Mouse (Mus musculus) ES-Bruce4 (cell line): ENCODE results near the gene Omd. TPM values are rescaled to one million over a fixed set of nuclear protein-coding genes. Genes with fewer than 3 reads are reported as not detected.

Source experiments
- H3K27ac ChIP-seq: 2 replicates; pipeline ENCODE4 v1.5.1; 2012; ENCODE audit warnings: low read length, inconsistent platforms; ENCODE audit not compliant: insufficient read depth
- H3K27me3 ChIP-seq: 2 replicates; pipeline ENCODE4 v1.6.1; 2012; ENCODE audit warnings: mild to moderate bottlenecking, low read length, inconsistent platforms; ENCODE audit not compliant: control insufficient read depth, poor library complexity, insufficient read depth, severe bottlenecking
- H3K36me3 ChIP-seq: 2 replicates; pipeline ENCODE4 v1.6.1; 2012; ENCODE audit warnings: inconsistent platforms, mild to moderate bottlenecking, low read length, moderate library complexity; ENCODE audit not compliant: control insufficient read depth, poor library complexity, insufficient read depth, severe bottlenecking
- H3K4me1 ChIP-seq: one replicate; pipeline ENCODE4 v1.8.1; 2011; ENCODE audit warnings: low read length; ENCODE audit not compliant: control insufficient read depth, insufficient read depth
- H3K4me3 ChIP-seq: 2 replicates; pipeline ENCODE4 v1.5.1; 2011; ENCODE audit warnings: low read depth, mild to moderate bottlenecking, low read length
- H3K9ac ChIP-seq: 2 replicates; pipeline ENCODE4 v1.6.1; 2012; ENCODE audit warnings: low read depth, mild to moderate bottlenecking, inconsistent platforms; ENCODE audit not compliant: poor library complexity, severe bottlenecking
- H3K9me3 ChIP-seq: replicated peaks from 2 replicates; pipeline ENCODE4 v1.6.1; 2012; ENCODE audit warnings: mild to moderate bottlenecking, low read length, inconsistent platforms; ENCODE audit not compliant: control insufficient read depth, poor library complexity, insufficient read depth, severe bottlenecking
- CTCF ChIP-seq: IDR thresholded peaks from one replicate; pipeline ENCODE4 v1.8.1; 2011; ENCODE audit warnings: low read depth, low read length
- EP300 ChIP-seq: IDR thresholded peaks from 2 replicates; pipeline ENCODE4 v1.6.1; 2011; ENCODE audit warnings: low read depth, low read length; ENCODE audit not compliant: insufficient read depth
- POLR2A ChIP-seq: IDR thresholded peaks from one replicate; pipeline ENCODE4 v1.8.1; 2011; ENCODE audit warnings: low read length; ENCODE audit not compliant: insufficient read depth
- polyA plus RNA-seq: library from polyadenylated mRNA; stranded (reverse); fragments of >200 nt; gene quantifications from 2 replicates; pipeline ENCODE4 v1.2.4, GENCODE M21; 2011; ENCODE audit warnings: low read depth; ENCODE audit not compliant: missing spikeins, insufficient read depth, insufficient read length

The Omd gene
- polyA plus RNA-seq, 1 experiment = not detected

GRCm38 (mm10) chr13:49560886-49561285 is 21.4 kb upstream of the Omd start:
- H3K9ac ChIP-seq = no peak overlapping the region
- no peak for TF ChIP-seq CTCF
- TF ChIP-seq EP300 = no peak
- TF ChIP-seq POLR2A = no peak
- H3K27me3 ChIP-seq = no peaks in the 10 kb centered on the region
- no peak overlapping the region for H3K27ac ChIP-seq
- H3K36me3 ChIP-seq = no peaks in the 10 kb centered on the region
- no peaks in the 10 kb centered on the region for H3K4me1 ChIP-seq
- no peak overlapping the region for H3K4me3 ChIP-seq
- H3K9me3 ChIP-seq = no peaks in the 10 kb centered on the region

- no peak for TF ChIP-seq POLR2A
- TF ChIP-seq CTCF = no peak
- no peak for TF ChIP-seq EP300
- Histone ChIP-seq H3K27me3 (no peaks in the 10 kb centered on the region), H3K9ac (no peak overlapping the region), H3K36me3 (no peaks in the 10 kb centered on the region), H3K27ac (no peak overlapping the region), H3K9me3 (no peaks in the 10 kb centered on the region), H3K4me1 (no peaks in the 10 kb centered on the region), H3K4me3 (no peak overlapping the region)
Measured at GRCm38 (mm10) chr13:49564347-49564746, 17.9 kb upstream of the Omd start.

- no peak overlapping the region for H3K27ac ChIP-seq
- H3K4me3 ChIP-seq = no peak overlapping the region
- H3K4me1 ChIP-seq = no peaks in the 10 kb centered on the region
- no peak overlapping the region for H3K9ac ChIP-seq
- TF ChIP-seq CTCF = no peak
- no peak for TF ChIP-seq POLR2A
- no peak for TF ChIP-seq EP300
- H3K9me3 ChIP-seq = no peaks in the 10 kb centered on the region
- no peaks in the 10 kb centered on the region for H3K36me3 ChIP-seq
- H3K27me3 ChIP-seq = no peaks in the 10 kb centered on the region
Measured at GRCm38 (mm10) chr13:49570371-49570770, 11.9 kb upstream of the Omd start.

- H3K9me3 ChIP-seq = no peaks in the 10 kb centered on the region
- no peaks in the 10 kb centered on the region for H3K27me3 ChIP-seq
- no peak overlapping the region for H3K9ac ChIP-seq
- H3K36me3 ChIP-seq = no peaks in the 10 kb centered on the region
- no peaks in the 10 kb centered on the region for H3K4me1 ChIP-seq
- TF ChIP-seq EP300 = no peak
- TF ChIP-seq CTCF = no peak
- TF ChIP-seq POLR2A = no peak
- no peak overlapping the region for H3K27ac ChIP-seq
- no peak overlapping the region for H3K4me3 ChIP-seq
Measured at GRCm38 (mm10) chr13:49571418-49571817, 10.8 kb upstream of the Omd start.

DNA sequence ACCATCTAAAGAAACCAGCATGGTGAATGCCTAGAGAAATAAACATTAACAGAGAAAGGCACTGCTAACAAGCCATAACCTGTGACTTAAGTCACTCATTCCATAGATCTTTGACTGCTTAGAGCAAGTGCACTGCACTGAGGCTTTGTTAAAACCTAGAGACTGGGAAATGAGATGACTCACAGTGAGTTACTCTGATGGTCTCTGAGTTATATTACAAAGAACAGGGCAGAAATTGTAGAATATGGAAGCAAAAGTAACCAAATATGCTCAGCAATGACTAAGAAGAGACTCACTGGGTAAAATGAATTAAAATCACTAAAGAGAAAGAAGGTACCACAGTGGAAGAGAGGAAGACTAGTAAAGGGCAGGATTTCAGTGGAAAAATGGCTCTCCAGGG is 1.6 kb downstream of the Omd start:
- Histone ChIP-seq H3K4me1 (no peaks in the 10 kb centered on the region), H3K9ac (no peak overlapping the region), H3K4me3 (no peak overlapping the region), H3K27me3 (no peaks in the 10 kb centered on the region), H3K36me3 (no peaks in the 10 kb centered on the region), H3K9me3 (no peaks in the 10 kb centered on the region), H3K27ac (no peak overlapping the region)
- TF ChIP-seq CTCF (no peak), EP300 (no peak), POLR2A (no peak)

DNA sequence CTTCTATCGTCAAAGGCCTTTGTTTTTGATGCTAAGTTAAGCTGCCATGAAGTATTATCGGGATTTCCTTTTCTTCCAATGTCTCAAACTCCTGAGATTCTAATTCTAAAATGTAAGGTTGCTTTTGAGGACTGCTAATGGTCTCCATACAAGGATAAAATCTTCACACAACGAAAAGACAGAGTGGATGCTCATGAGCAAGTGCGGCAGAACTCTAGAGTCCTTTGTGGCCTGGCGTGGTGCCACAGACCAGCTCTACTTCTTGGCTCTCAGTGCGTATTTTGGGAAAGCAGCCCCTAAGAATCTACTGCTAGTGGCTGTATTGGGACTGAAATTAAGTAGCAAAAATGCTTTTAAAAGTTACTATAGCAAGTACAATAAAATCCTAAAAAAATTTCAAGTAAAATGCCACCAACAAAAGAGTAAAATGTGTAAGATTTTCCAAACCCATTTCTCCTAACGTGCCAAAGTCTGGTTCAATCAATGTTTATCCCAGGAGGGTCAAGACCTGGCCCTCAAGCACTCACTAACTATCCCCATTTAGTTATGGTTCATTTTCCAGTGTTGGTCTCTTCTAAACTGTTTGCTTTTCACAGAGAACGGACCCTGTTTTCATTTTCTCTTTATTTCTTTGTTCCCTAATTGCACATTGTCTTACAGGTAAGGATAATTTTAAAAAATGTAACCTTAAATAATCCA is 2.2 kb downstream of the Omd start:
- Histone ChIP-seq H3K27me3 (no peaks in the 10 kb centered on the region), H3K9me3 (no peaks in the 10 kb centered on the region), H3K4me1 (no peaks in the 10 kb centered on the region), H3K4me3 (no peak overlapping the region), H3K36me3 (no peaks in the 10 kb centered on the region), H3K27ac (no peak overlapping the region), H3K9ac (no peak overlapping the region)
- no peak for TF ChIP-seq EP300
- no peak for TF ChIP-seq POLR2A
- no peak for TF ChIP-seq CTCF
